Mouse (Mus musculus) heart, postnatal 14 days (tissue): Measurements from ENCODE around the gene Ip6k3. TPM values are rescaled to one million over a fixed set of nuclear protein-coding genes. Genes with fewer than 3 reads are reported as not detected.
A peak's percentile ranks its signal among the peaks of the same experiment; 100 is the strongest.

Source experiments
- DNase-seq, 2 experiments: peaks; one replicate each; pipeline ENCODE4 v3.0.0; 2021 to 2022
- intact Hi-C: fragments of 180-260 bp; cut with DNase I; formaldehyde crosslinking; loops from one replicate; pipeline ENCODE4 v1.15.1; 2025
- long read RNA-seq, 2 experiments: library from polyadenylated mRNA; stranded (forward); transcript quantifications; one replicate each; pipeline ENCODE4 v2.0.0; 2021
- total RNA-seq, 2 experiments: library from RNA; stranded (reverse); gene quantifications; 2 replicates each; pipeline ENCODE4 v1.2.3; 2021

Ip6k3 gene
- total RNA-seq, result 10 to 100 TPM in 1 of 2 experiments, 1 to 10 TPM in 1; 8.9 to 10.7 TPM
- long read RNA-seq, experiment 1, transcript Ip6k3-201 (6 exons, 2,342 nt), result major isoform, 19 of 28 reads
- long read RNA-seq, experiment 1, partial matches to known transcripts, result 7 of 28 reads
- long read RNA-seq, experiment 1, other reads (novel, unspliced or antisense), result 2 of 28 reads
- long read RNA-seq, experiment 2, transcript Ip6k3-201 (6 exons, 2,342 nt), result major isoform, 14 of 18 reads
- long read RNA-seq, experiment 2, partial matches to known transcripts, result 2 of 18 reads
- long read RNA-seq, experiment 2, other reads (novel, unspliced or antisense), result 2 of 18 reads

GRCm38 (mm10) chr17:27167545-27167944 is at the start of gene Ip6k3:
Gene Ip6k3, minus strand, starts transcription at chr17:27167795.
- intact Hi-C loops, result no loop called here
- peak; percentile 60 to 71 for DNase-seq

GRCm38 (mm10) chr17:27212768-27213525 is 45.4 kb upstream of the Ip6k3 start:
- intact Hi-C loops, result loop anchor here (2.0 kb wide), 1 partner anchor 308 kb away; the partner anchor contains the start of gene Grm4
- DNase-seq, result peak; percentile 55 to 78

- intact Hi-C loops, result loop anchor here (2.0 kb wide), 1 partner anchor 309 kb away; the partner anchor contains the start of gene Grm4
- no peak for DNase-seq
These were observed 44.4 kb upstream of the Ip6k3 start for GRCm38 (mm10) chr17:27212006-27212405.

- intact Hi-C loops, result loop anchor here (1.0 to 10.0 kb wide), 5 partner anchors 127 to 952 kb away; partner anchors contain the start of genes Cuta, Luc7l, Phf1 and RPS10-NUDT3
- DNase-seq, result no peak
These were observed 39.6 kb upstream of the Ip6k3 start for GRCm38 (mm10) chr17:27207113-27207707.

- intact Hi-C loops, result loop anchor here (10.0 kb wide), 4 partner anchors 169 to 949 kb away; partner anchors contain the start of genes Cuta, Luc7l, Phf1 and RPS10-NUDT3
These were observed 36.7 kb upstream of the Ip6k3 start, which contains the start of gene Lemd2 for GRCm38 (mm10) chr17:27204075-27204909. Gene Lemd2, minus strand, starts transcription at chr17:27204469.

GRCm38 (mm10) chr17:27203358-27204074 is 35.9 kb upstream of the Ip6k3 start:
- DNase-seq, result peak; percentile 36 to 43
- intact Hi-C loops, result loop anchor here (10.0 kb wide), 4 partner anchors 169 to 949 kb away; partner anchors contain the start of genes Cuta, Luc7l, Phf1 and RPS10-NUDT3

More at GRCm38 (mm10) chr17:27204075-27204909, 36.7 kb upstream of the Ip6k3 start, which contains the start of gene Lemd2:
- DNase-seq, result peak; percentile 98 to 99

GRCm38 (mm10) chr17:27202919-27203357 is 35.3 kb upstream of the Ip6k3 start:
- DNase-seq, result no peak
- intact Hi-C loops, result loop anchor here (10.0 kb wide), 4 partner anchors 168 to 948 kb away; partner anchors contain the start of genes Cuta, Luc7l, Phf1 and RPS10-NUDT3

- intact Hi-C loops, result loop anchor here (10.0 kb wide), 4 partner anchors 167 to 947 kb away; partner anchors contain the start of genes Cuta, Luc7l, Phf1 and RPS10-NUDT3
- no peak for DNase-seq
These were observed 34.4 kb upstream of the Ip6k3 start for GRCm38 (mm10) chr17:27201981-27202380.

GRCm38 (mm10) chr17:27200801-27201200 is 33.2 kb upstream of the Ip6k3 start:
- intact Hi-C loops, result loop anchor here (10.0 kb wide), 4 partner anchors 166 to 946 kb away; partner anchors contain the start of genes Cuta, Luc7l, Phf1 and RPS10-NUDT3
- DNase-seq, result no peak

GRCm38 (mm10) chr17:27199864-27200263 is 32.3 kb upstream of the Ip6k3 start:
- intact Hi-C loops, result loop anchor here (10.0 kb wide), 4 partner anchors 165 to 945 kb away; partner anchors contain the start of genes Cuta, Luc7l, Phf1 and RPS10-NUDT3
- DNase-seq, result no peak

- intact Hi-C loops, result no loop called here
- no peak for DNase-seq
These were observed 31.6 kb upstream of the Ip6k3 start for GRCm38 (mm10) chr17:27199205-27199604.

- intact Hi-C loops, result no loop called here
- no peak for DNase-seq
These were observed 28.6 kb upstream of the Ip6k3 start for GRCm38 (mm10) chr17:27196206-27196605.

- DNase-seq, result no peak
- intact Hi-C loops, result no loop called here
These were observed 26.9 kb upstream of the Ip6k3 start for GRCm38 (mm10) chr17:27194258-27195185.

GRCm38 (mm10) chr17:27191804-27192203 is 24.2 kb upstream of the Ip6k3 start:
- intact Hi-C loops, result no loop called here
- DNase-seq, result no peak

- no peak for DNase-seq
- intact Hi-C loops, result no loop called here
These were observed 23.6 kb upstream of the Ip6k3 start for GRCm38 (mm10) chr17:27191189-27191588.

- peak; percentile 58 to 75 for DNase-seq
- intact Hi-C loops, result loop anchor here (2.0 kb wide), 1 partner anchor 331 kb away; the partner anchor contains the start of gene Grm4
These were observed 22.1 kb upstream of the Ip6k3 start for GRCm38 (mm10) chr17:27189640-27190216.

GRCm38 (mm10) chr17:27188883-27189282 is 21.3 kb upstream of the Ip6k3 start:
- intact Hi-C loops, result loop anchor here (2.0 kb wide), 1 partner anchor 332 kb away; the partner anchor contains the start of gene Grm4

More at GRCm38 (mm10) chr17:27188883-27189282, 21.3 kb upstream of the Ip6k3 start:
- no peak for DNase-seq
